Mouse (Mus musculus) embryo, embryonic 9.5 days (tissue): ENCODE measurements around the gene Mus81.

Experiments used
- DNase-seq: peaks from one replicate; pipeline ENCODE4 v3.0.0-alpha.2; 2017; ENCODE audit errors: extremely low spot score

Mus81 gene

DNA sequence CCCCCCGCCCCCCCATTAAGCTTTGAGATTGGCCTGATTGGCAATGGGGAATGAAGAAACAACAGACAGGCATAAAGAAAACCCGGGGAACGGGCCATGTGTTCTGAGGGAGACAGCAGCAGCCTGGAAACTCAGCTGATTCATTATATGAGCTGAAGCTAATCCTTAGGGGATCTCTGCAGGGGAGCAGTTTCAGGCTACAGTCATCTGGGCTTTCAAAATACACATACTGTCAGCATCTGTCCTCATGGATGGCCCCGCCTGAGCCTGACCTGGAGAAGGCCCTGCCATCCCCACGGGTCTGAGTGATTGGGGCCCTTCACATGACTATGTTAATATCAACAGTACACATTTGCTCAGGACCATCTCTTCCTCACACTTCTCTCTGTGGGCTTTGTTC, 16.4 kb downstream of the Mus81 start:
- DNase-seq: no peak

DNA sequence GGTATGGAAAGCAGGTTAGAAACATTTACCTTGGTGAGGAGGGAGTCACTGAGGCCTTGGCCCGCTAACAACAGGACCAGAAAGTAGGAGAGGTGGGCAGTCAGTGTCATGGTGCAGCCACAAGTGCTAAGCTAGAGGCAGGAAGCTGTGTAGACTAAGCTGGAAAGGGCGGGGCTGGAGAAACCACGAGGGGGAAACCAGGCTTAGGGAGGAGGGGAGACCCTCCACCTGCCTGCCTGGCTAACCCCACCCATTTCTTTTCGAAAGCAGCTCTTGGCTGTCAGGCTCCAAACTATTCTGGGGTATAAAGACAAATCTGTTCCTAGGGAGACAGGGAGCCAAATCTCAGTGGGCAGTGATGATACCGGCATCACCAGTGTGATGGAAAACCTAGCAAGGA, 19.8 kb downstream of the Mus81 start, which contains the start of gene Ctsw:
TSS of gene Ctsw (minus strand) at position 134 of the 400 bp plus-strand sequence.
- DNase-seq: no peak

DNA sequence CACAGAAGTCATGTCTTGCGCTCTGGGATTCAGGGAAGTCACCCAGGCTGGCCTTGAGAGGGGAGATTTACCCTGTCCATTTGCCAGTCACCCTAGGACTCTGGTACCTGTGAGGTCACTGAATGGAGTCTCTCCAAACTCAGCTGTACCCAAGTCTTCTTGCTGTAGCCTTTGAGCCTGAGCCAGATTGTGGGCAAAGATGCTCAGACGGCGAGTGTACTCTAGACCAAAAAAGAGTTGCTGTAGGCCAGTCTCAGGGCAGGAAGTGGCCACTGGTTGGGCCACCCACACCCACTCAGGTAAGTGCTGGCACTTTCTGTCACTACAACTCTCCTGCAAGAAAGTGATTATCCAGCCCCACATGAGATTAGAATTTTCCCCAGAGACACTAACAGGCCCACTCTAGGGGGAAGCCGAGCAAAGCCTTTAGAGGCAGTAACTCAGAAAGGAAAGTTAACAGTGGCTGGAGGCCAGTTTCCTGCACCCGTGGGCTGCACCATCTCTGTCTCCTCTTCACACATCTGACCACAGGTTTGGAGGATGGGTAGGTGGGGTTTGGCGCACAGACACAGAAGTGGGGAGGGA, 21.2 kb downstream of the Mus81 start:
- DNase-seq: no peak

- DNase-seq: no peak
Observed at GRCm38 (mm10) chr19:5465037-5465436, 23.2 kb downstream of the Mus81 start.

- DNase-seq: peak; percentile 73
Observed at GRCm38 (mm10) chr19:5463791-5464562, 24.2 kb downstream of the Mus81 start.

- DNase-seq: no peak
Observed at GRCm38 (mm10) chr19:5463212-5463611, 25.0 kb downstream of the Mus81 start.

DNA sequence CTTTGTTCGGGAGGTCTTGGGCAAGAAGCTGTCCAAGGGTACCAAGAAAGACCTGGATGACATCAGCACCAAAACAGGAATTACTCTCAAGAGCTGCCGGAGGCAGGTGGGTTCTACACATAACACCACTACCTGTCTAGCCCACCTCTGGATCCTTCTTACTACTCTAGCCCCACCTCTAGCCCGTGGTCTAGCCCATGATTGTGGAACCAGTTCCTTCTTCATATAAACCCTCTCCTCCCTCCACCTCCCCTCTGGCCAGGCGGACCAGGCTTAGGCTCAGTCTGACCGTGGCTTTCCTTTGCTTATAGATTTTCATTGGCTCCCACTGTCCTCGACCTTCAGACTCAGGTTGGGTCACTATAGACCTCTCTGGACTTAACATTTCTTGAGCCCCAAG, 26.8 kb downstream of the Mus81 start:
- DNase-seq: no peak

- peak; percentile 88 for DNase-seq
Observed at GRCm38 (mm10) chr19:5460465-5460911, 27.7 kb downstream of the Mus81 start, which contains the start of gene Fibp. TSS of gene Fibp (plus strand) at chr19:5460615.

GRCm38 (mm10) chr19:5459896-5460295, 28.3 kb downstream of the Mus81 start:
- no peak for DNase-seq

- DNase-seq: no peak
Observed at GRCm38 (mm10) chr19:5459019-5459418, 29.2 kb downstream of the Mus81 start.

GRCm38 (mm10) chr19:5457746-5458442, 30.3 kb downstream of the Mus81 start, which contains the start of gene Ccdc85b:
TSS of gene Ccdc85b (minus strand) at chr19:5457894.
- DNase-seq: no peak

DNA sequence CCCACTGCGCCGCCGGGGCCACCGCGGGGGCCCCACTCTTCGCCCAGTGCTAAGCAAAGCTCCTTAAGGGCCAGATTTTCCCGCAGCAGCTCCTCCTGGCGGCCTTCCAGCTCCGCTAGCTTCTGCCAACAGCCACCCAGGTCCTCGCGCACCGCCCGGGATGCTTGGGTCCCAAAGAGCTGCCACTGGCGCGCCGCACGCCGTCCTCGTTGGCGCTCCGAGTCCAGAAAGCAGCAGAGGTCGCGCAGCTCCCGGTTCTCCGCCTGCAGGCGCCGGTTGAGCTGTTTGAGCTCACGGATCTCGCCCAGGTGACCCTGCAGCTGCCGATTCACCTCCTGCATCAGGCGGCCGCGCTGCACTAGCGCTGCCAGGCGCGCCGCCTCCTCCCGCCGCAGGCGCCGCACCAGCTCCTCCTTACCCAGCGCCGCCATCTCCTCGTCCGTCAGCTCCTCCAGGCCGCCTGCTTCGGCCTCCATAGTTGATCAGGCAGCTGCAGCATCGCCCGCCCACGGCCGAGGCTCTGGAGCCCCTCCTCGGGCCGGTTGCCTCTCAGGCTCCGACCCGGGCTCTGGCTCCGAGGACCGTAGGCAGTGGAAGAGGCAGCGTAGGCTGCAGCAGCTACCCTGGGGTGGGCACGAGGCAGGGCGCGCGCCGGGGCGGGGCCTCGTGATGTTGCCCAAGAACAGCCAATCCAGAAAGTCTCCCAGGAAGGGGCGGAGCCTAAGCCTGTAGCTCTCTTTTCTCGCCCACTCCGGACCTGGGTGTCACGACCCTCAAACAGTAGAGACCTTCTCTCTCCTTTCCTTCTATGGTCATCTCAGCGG, 31.1 kb downstream of the Mus81 start:
- DNase-seq: peak; percentile 94

DNA sequence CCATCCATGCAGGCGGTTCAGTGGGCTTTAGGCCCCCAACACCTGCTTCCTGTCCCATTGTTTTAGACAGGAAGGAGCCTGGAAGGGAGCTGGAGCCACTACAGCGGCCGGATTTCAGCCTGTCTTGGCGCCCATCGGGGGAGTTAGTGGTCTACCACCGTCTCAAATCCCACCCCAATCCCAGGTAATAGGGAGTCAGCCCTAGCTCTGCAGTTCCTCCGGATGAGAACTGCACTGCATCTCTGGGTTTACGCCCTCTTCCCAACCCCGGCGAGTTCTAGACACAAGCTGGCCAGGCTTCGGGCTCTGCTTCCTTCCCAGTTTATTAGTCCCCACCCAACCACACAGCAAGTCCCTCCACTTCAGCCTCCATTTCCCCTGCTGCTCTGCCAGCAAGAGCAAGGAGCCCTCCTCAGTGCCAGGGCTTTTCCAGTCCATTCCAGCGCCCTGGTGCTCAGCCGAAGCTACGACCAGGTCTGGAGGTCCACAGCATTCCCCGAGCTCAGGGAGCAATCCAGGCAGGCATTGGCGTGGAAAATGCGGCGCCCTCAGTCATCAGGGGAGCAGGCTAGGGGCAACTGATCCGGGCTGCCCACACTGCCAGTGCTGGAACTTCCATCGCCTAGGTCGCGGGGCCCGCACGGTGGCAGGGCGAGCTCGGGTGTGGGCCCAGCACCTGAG, 31.8 kb downstream of the Mus81 start:
- peak; percentile 29 for DNase-seq

DNA sequence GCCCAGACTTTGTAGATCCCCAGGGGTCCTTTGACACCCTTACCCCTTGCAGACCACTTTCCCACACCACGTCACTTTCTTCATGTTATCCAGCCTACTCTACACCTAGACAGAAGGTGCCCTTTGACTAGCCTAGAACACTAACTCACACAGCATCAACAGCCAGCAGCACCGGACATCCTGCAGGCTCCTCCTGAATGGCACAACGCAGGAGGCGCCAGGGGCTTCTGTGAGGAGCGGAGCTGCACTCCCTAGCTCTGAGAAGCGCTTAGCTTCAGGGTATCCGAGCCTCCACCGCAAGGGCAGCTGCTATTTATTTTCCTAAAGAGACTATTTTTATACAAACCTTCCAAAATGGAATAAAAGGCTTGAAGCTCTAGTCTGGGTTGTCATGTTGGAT, 32.6 kb downstream of the Mus81 start:
- no peak for DNase-seq

DNA sequence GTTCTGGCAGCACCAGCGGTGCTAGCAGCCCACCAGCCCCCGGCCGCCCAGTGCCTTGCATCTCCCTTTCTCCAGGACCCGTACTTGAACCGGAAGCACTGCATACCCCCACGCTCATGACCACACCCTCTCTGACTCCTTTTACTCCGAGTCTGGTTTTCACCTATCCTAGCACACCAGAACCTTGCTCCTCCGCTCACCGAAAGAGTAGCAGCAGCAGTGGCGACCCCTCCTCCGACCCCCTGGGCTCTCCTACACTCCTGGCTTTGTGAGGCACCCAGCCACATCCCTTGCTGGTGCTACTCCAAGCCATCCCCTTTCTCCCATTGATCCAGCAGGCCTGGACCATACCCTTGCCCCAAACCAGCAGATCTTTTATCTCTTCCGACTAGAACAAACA, 33.2 kb downstream of the Mus81 start:
- no peak for DNase-seq

- no peak for DNase-seq
Observed at GRCm38 (mm10) chr19:5451766-5452165, 36.4 kb downstream of the Mus81 start.

DNA sequence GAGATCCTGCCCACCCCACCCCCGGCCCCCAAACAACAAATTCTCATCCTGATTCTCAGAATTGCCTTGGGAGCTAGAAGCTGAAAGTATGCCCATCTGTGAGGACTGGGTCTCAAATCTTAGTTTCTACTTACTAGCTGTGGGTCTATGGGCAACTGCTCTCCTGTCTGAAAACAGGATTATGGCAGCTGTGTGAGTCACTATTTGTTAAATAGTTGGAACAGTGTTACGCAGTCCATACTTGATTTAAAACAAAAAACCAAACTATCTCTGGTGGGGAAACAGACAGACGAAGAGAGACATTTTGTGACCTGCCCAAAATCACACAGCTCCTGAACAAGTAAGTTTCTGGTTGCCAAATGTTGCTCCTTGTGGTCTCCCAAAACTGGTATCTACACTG, 38.5 kb downstream of the Mus81 start:
- DNase-seq: no peak

GRCm38 (mm10) chr19:5448354-5449150, 39.6 kb downstream of the Mus81 start:
- no peak for DNase-seq

DNA sequence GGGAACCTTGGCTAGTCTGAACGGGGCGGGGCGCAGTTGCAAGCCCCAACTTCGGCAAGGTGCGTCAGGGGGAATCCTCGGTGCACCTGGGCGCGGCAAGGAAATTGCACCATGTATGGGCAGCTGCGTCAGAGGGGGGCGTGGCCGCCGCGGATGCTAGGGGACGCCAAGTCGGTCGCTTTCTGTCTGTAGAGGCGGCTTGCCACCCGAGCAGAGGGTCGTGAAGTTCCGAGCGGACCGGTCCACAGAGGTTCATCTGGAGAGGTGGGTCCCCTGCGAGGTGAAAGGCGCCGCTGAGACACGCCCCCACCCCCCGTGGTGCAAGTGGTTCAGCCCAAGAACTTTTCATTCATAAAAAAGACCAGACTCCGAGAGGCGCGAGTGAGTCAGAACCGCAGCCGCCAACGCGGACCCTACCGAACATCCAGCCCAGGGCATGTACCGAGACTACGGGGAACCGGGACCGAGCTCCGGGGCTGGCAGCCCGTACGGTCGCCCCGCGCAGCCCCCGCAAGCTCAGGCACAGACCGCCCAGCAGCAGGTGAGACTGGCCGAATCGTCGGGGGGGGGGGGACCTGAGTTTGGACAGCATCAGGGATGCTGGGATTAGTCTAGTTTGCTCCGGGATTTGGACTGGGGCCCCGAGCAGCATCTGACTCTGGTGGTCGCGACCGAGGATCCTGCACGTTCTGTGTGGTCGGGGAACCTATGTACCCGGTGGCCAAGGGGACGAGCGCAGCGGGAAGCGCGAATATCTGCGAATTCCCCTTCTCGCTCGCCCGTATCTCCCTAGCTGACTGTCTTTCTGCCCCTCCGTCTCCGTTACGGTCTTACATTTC, 40.5 kb downstream of the Mus81 start, which contains the start of gene Fosl1:
TSS of gene Fosl1 (plus strand) at position 33 of the 839 bp plus-strand sequence.
- peak; percentile 66 for DNase-seq
